Mouse (Mus musculus) forebrain, embryonic 12.5 days (tissue): ENCODE data around the gene Ehmt2. TPM values are rescaled to one million over a fixed set of nuclear protein-coding genes. Genes with fewer than 3 reads are reported as not detected.
"Not testable (repeated sequence)": the region's sequence is repeated elsewhere in the genome, so short reads cannot be mapped to it uniquely, and the experiment has no call there.

Source experiments
- ATAC-seq: fragments of 200-750 bp; cut with Nextera tagmentation; 2 replicates; pipeline ENCODE4 v1.8.0; 2017; ENCODE audit warnings: moderate TSS enrichment; ENCODE audit not compliant: low FRiP score
- H3K27ac ChIP-seq: fragments of 300-500 bp; sonication (generic); 2 replicates; pipeline ENCODE4 v1.5.1; 2016; ENCODE audit warnings: mild to moderate bottlenecking
- H3K27me3 ChIP-seq: fragments of 300-500 bp; sonication (generic); 2 replicates; pipeline ENCODE4 v1.6.1; 2016; ENCODE audit warnings: mild to moderate bottlenecking
- H3K36me3 ChIP-seq: fragments of 300-500 bp; sonication (generic); replicated peaks from 2 replicates; pipeline ENCODE4 v1.6.1; 2016; ENCODE audit warnings: mild to moderate bottlenecking
- H3K4me1 ChIP-seq: fragments of 300-500 bp; sonication (generic); 2 replicates; pipeline ENCODE4 v1.6.1; 2016
- H3K4me2 ChIP-seq: fragments of 300-500 bp; sonication (generic); 2 replicates; pipeline ENCODE4 v1.6.1; 2016; ENCODE audit warnings: mild to moderate bottlenecking, moderate library complexity
- H3K4me3 ChIP-seq: fragments of 300-500 bp; sonication (generic); replicated peaks from 2 replicates; pipeline ENCODE4 v1.5.1; 2016; ENCODE audit warnings: mild to moderate bottlenecking
- H3K9ac ChIP-seq: fragments of 300-500 bp; sonication (generic); 2 replicates; pipeline ENCODE4 v1.6.1; 2016; ENCODE audit warnings: mild to moderate bottlenecking
- H3K9me3 ChIP-seq: fragments of 300-500 bp; sonication (generic); 2 replicates; pipeline ENCODE4 v1.6.1; 2016
- WGBS: fragments of 180-500 bp; shearing (Covaris S2); methylation state at CpG from one replicate; pipeline ENCODE4 v1.1.7; 2016; 5-methylcytosine and 5-hydroxymethylcytosine counted together
- polyA plus RNA-seq: library from polyadenylated mRNA; unstranded; fragments of >200 nt; fragmentation: Nextera tagmentation; extraction: Ambion mirVana; gene quantifications from 2 replicates; pipeline ENCODE4 v1.2.1, GENCODE M21; 2016

Gene Ehmt2
- polyA plus RNA-seq, 1 experiment from 2014 or later = 111 TPM

GRCm38 (mm10) chr17:34894801-34895530 is 3.3 kb upstream of the Ehmt2 start:
- peak overlapping the region; percentile 86 for H3K4me3 ChIP-seq
- peak overlapping the region; percentile 98 for H3K4me2 ChIP-seq

GRCm38 (mm10) chr17:34895724-34896123 is 2.5 kb upstream of the Ehmt2 start:
- peaks cover 47% of the 10 kb centered on the region for H3K4me1 ChIP-seq

More at GRCm38 (mm10) chr17:34894801-34895530, 3.3 kb upstream of the Ehmt2 start:
- ATAC-seq = peak; percentile 24
- Histone ChIP-seq H3K27ac (peak overlapping the region; percentile 94), H3K36me3 (peaks cover 10% of the 10 kb centered on the region), H3K4me1 (peaks cover 41% of the 10 kb centered on the region), H3K9ac (peak overlapping the region; percentile 98), H3K27me3 (no peaks in the 10 kb centered on the region), H3K9me3 (no peaks in the 10 kb centered on the region)
- 7% methylated on average over 49 of the region's 51 CpGs for WGBS

GRCm38 (mm10) chr17:34896366-34896765 is 1.9 kb upstream of the Ehmt2 start:
- peak overlapping the region; percentile 98; the same call in 1 of the 2 replicates for H3K9ac ChIP-seq
- H3K36me3 ChIP-seq = peaks cover 17% of the 10 kb centered on the region
- no peaks in the 10 kb centered on the region for H3K9me3 ChIP-seq
- peak overlapping the region; percentile 86 for H3K4me3 ChIP-seq
- no peaks in the 10 kb centered on the region for H3K27me3 ChIP-seq
- H3K4me2 ChIP-seq = peak overlapping the region; percentile 98
- peaks cover 49% of the 10 kb centered on the region for H3K4me1 ChIP-seq
- ATAC-seq = no peak
- peak overlapping the region; percentile 42; the same call in 1 of the 2 replicates for H3K27ac ChIP-seq
- WGBS = 84% methylated on average over 17 of the region's 17 CpGs

More at GRCm38 (mm10) chr17:34895724-34896123, 2.5 kb upstream of the Ehmt2 start:
- Histone ChIP-seq H3K9ac (peak overlapping the region; percentile 98), H3K9me3 (no peaks in the 10 kb centered on the region), H3K27ac (peak overlapping the region; percentile 94), H3K4me3 (peak overlapping the region; percentile 86), H3K27me3 (no peaks in the 10 kb centered on the region), H3K36me3 (peaks cover 11% of the 10 kb centered on the region), H3K4me2 (peak overlapping the region; percentile 98)
- 95% methylated on average over 15 of the region's 15 CpGs for WGBS
- no peak for ATAC-seq

GRCm38 (mm10) chr17:34897373-34898159 is 703 bp upstream of the Ehmt2 start:
- Histone ChIP-seq H3K27ac (peak overlapping the region; percentile 98), H3K4me1 (peaks cover 49% of the 10 kb centered on the region), H3K27me3 (no peaks in the 10 kb centered on the region), H3K36me3 (peaks cover 24% of the 10 kb centered on the region), H3K4me2 (peak overlapping the region; percentile 98), H3K9me3 (no peaks in the 10 kb centered on the region), H3K4me3 (peak overlapping the region; percentile 100), H3K9ac (peak overlapping the region; percentile 99)
- no peak for ATAC-seq
- 21% methylated on average over 10 of the region's 10 CpGs for WGBS

- peak overlapping the region; percentile 98 for H3K4me2 ChIP-seq
- peak overlapping the region; percentile 99 for H3K9ac ChIP-seq
- H3K27ac ChIP-seq = peak overlapping the region; percentile 98
- no peaks in the 10 kb centered on the region for H3K27me3 ChIP-seq
- ATAC-seq = peak; percentile 28
- no peaks in the 10 kb centered on the region for H3K9me3 ChIP-seq
- H3K36me3 ChIP-seq = peaks cover 35% of the 10 kb centered on the region
- H3K4me3 ChIP-seq = peak overlapping the region; percentile 100
- peaks cover 46% of the 10 kb centered on the region for H3K4me1 ChIP-seq
- WGBS = under 1% methylated on average over 20 of the region's 47 CpGs
Measured at GRCm38 (mm10) chr17:34898706-34899052, 410 bp downstream of the Ehmt2 start.

GRCm38 (mm10) chr17:34899053-34899889 is 1.0 kb downstream of the Ehmt2 start:
- 2% methylated on average over 39 of the region's 45 CpGs for WGBS
- Histone ChIP-seq H3K4me2 (peak overlapping the region; percentile 98), H3K9ac (peak overlapping the region; percentile 99), H3K36me3 (peaks cover 41% of the 10 kb centered on the region), H3K4me1 (peaks cover 43% of the 10 kb centered on the region), H3K27me3 (no peaks in the 10 kb centered on the region), H3K9me3 (no peaks in the 10 kb centered on the region), H3K4me3 (peak overlapping the region; percentile 100), H3K27ac (peak overlapping the region; percentile 98)
- ATAC-seq = peak; percentile 2; the same call in 1 of the 2 replicates

- H3K9me3 ChIP-seq = no peaks in the 10 kb centered on the region
- ATAC-seq = no peak
- WGBS = 0% methylated on average over 5 of the region's 5 CpGs
- peak overlapping the region; percentile 99 for H3K9ac ChIP-seq
- peaks cover 47% of the 10 kb centered on the region for H3K36me3 ChIP-seq
- peak overlapping the region; percentile 98 for H3K27ac ChIP-seq
- peaks cover 43% of the 10 kb centered on the region for H3K4me1 ChIP-seq
- H3K27me3 ChIP-seq = no peaks in the 10 kb centered on the region
- H3K4me2 ChIP-seq = peak overlapping the region; percentile 98
- peak overlapping the region; percentile 100 for H3K4me3 ChIP-seq
Measured at GRCm38 (mm10) chr17:34899890-34900243, 1.6 kb downstream of the Ehmt2 start.

GRCm38 (mm10) chr17:34900826-34901225 is 2.6 kb downstream of the Ehmt2 start:
- H3K9ac ChIP-seq, H3K9me3 ChIP-seq, H3K4me3 ChIP-seq, ATAC-seq, H3K27ac ChIP-seq, H3K27me3 ChIP-seq: not testable (repeated sequence)
- Histone ChIP-seq H3K4me1 (peaks cover 34% of the 10 kb centered on the region), H3K36me3 (peaks cover 53% of the 10 kb centered on the region), H3K4me2 (peak overlapping the region; percentile 98; the same call in 1 of the 2 replicates)

GRCm38 (mm10) chr17:34901948-34902347 is 3.7 kb downstream of the Ehmt2 start:
- ATAC-seq, H3K4me3 ChIP-seq, H3K9ac ChIP-seq, H3K4me2 ChIP-seq, H3K27ac ChIP-seq, H3K9me3 ChIP-seq, H3K27me3 ChIP-seq: not testable (repeated sequence)
- Histone ChIP-seq H3K4me1 (peaks cover 23% of the 10 kb centered on the region), H3K36me3 (peaks cover 58% of the 10 kb centered on the region)
- 93% methylated on average over 9 of the region's 10 CpGs for WGBS

GRCm38 (mm10) chr17:34902895-34903294 is 4.6 kb downstream of the Ehmt2 start:
- Histone ChIP-seq H3K9ac (no peak overlapping the region), H3K36me3 (peaks cover 67% of the 10 kb centered on the region), H3K4me2 (no peak overlapping the region), H3K27ac (no peak overlapping the region), H3K4me3 (no peak overlapping the region), H3K9me3 (no peaks in the 10 kb centered on the region), H3K4me1 (peaks cover 15% of the 10 kb centered on the region), H3K27me3 (no peaks in the 10 kb centered on the region)
- no peak for ATAC-seq
- 94% methylated on average over 9 of the region's 9 CpGs for WGBS

- no peak overlapping the region for H3K4me3 ChIP-seq
- H3K36me3 ChIP-seq = peaks cover 82% of the 10 kb centered on the region
Measured at GRCm38 (mm10) chr17:34910982-34911381, 12.7 kb downstream of the Ehmt2 start.

GRCm38 (mm10) chr17:34911945-34912351 is 13.7 kb downstream of the Ehmt2 start:
- no peak overlapping the region for H3K4me2 ChIP-seq
- H3K4me3 ChIP-seq = no peak overlapping the region
- H3K36me3 ChIP-seq = peaks cover 73% of the 10 kb centered on the region
- 52% methylated on average over 5 of the region's 5 CpGs for WGBS
- H3K9me3 ChIP-seq = no peaks in the 10 kb centered on the region
- H3K4me1 ChIP-seq = no peaks in the 10 kb centered on the region
- H3K27ac ChIP-seq = no peak overlapping the region
- no peaks in the 10 kb centered on the region for H3K27me3 ChIP-seq
- peak; percentile 50; the same call in 1 of the 2 replicates for ATAC-seq
- H3K9ac ChIP-seq = no peak overlapping the region

More at GRCm38 (mm10) chr17:34910982-34911381, 12.7 kb downstream of the Ehmt2 start:
- Histone ChIP-seq H3K27me3 (no peaks in the 10 kb centered on the region), H3K27ac (no peak overlapping the region), H3K4me1 (no peaks in the 10 kb centered on the region), H3K4me2 (no peak overlapping the region), H3K9ac (no peak overlapping the region), H3K9me3 (no peaks in the 10 kb centered on the region)
- no peak for ATAC-seq
- 93% methylated on average over 10 of the region's 10 CpGs for WGBS
